Mouse (Mus musculus): ENCODE measurements around the gene Creb3l4.
"Not testable (repeated sequence)": the region's sequence is repeated elsewhere in the genome, so short reads cannot be mapped to it uniquely, and the experiment has no call there.

Gene Creb3l4

DNA sequence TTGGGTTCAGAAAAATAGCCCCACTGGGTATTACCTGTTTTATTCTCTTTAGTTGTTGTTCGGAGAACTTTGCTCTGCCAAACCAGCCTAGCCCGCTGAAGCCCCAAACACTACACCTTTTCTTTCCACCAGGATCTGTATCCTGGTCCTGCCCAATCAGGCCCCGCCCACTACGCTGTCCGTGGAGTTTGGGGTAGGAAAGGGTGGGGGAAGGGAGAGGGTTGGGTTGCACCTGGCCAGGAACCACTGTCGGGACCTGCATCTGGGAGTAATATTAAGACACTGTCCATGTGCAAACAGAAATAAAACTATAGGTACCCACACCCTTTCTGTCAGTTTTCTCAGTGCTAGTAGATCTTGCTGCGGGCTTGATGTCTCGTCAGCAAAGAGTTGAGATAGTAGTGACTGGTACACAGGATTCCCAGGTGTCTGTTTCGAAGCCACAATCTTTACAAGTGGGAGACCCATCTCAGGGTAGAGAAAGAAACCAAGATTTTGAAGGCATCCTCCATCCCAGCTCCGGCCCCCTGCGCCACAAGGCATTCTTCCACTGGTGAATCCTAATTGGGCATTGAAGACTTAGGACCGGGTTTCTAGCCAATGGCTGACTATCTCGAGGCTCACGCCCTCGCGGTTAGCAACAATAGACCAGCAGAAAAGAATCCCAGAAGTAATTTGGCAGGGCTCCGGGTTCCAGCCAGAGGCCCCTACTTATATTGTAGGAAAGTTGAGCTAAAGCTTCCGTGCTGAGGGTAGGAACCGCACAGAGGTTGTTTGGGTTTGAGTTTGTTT lies at the start of gene Creb3l4:
Gene Creb3l4 (minus strand): TSS at position 529 of the 792 bp plus-strand sequence.
- no peak for DNase-seq

DNA sequence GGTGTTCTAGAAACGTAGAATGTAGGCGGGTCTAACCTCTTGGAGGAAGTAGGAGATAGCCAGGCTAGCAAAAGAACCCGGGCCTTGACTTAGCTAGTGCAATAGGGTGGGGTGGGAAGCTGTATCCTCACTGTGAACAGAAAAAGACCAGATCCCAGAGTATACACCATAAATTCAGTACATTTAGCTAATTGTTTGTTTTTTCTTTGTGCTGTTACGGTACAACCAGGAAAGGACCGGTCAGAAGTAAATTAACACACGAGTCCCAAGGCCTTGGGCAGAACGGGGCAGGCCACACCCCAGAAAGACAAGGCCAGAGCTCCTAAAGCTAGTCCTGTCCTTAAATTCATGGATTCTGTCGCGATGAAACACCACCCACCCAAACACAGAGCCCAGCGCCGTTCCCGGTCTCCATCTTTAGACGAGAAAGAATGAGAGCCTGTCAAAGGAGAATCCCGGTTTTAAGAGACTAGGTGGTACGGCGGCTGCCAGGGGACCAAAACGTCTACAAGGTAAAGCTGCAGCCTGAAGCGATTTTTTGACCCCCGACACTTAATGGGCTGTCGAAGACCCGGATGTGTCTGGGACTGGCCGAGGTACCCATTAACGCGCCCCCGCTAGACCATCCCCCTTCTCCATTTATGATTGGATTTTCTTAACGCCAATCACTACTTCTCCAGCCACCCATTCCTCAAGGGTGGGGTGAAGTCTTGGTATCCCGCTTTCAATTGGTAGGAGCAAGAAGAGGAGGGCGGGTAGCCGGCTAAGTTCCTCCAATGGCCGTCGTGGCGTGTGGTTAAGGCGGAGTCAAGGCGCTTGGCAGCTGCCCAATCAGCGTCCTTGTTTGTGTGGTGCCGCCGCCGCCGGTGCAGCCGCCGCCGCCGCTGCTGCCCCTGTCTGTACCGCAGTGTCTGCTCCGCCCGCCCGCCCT lies 49.3 kb upstream of the Creb3l4 start, which contains the start of gene Gatad2b:
Gene Gatad2b (plus strand): TSS at position 834 of the 931 bp plus-strand sequence.
- DNase-seq = peak; percentile 100

DNA sequence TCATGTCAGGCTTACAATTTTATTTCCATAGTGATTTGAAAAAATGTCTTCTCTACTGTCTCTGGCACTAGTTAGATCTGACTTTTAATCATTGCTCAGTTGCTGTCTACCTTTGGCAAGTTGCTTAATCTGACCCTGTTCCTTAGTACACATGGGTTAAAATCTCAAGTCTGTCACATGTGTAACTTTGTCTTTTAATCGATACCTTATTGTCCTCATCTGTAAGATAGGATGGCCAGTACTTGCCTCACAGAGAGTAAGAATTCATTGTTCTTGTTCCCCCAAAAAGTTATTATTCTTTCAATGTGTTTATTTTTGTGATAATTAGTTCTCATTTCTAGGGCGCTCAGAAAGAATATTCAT lies 48.7 kb upstream of the Creb3l4 start:
- no peak for DNase-seq

DNA sequence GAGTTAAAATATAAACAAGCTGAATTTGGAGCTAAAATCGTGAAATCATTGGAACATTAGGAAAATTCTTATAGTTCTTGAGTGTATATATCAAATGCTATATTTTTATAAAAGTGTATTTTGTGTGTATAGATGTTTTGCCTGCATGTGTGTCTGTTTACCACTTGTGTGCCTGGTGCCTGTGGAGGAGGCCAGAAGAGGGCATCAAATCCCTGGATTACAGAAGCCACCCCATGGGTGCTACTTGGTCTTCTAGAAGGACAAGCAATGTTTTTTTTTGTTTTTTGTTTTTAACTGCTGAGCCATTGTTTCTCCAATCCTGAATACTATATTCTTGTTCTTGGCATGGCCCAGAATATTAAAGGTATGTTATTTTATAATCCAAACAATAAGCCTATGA lies 47.3 kb upstream of the Creb3l4 start:
- DNase-seq = no peak

DNA sequence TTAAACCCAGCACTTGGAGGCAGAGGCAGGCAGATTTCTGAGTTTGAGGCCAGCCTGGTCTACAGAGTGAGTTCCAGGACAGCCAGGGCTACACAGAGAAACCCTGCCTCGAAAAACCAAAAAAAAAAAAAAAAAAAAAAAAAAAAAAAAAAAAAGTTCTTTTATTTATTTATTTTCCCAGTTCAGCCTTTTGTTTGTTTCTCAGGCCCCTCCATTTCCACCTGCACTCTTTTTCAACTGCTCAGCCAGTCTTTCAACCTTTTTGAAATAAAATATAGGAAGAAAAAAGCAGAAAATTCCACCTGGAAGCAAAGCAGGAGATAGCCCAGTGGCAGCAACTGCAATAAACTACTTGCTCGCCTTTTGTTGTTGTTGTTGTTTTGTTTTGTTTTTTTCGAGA lies 46.1 kb upstream of the Creb3l4 start:
- not testable (repeated sequence) for DNase-seq

DNA sequence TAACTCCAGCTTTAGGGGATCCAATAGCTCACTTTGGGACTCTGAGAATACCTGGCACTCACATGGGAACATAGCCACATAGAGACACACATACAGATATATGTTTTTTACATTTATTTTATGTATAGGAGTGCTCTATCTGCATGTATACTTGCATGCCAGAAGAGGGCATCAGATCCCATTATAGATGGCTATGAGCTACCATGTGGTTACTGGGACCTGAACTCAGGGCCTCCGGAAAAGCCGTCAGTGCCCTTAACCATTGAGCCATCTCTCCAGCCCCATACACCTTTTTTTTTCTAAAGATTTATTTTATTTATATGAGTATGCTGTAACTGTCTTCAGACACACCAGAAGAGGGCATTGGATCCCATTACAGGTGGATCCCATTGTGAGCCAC lies 40.8 kb upstream of the Creb3l4 start:
- DNase-seq = no peak

DNA sequence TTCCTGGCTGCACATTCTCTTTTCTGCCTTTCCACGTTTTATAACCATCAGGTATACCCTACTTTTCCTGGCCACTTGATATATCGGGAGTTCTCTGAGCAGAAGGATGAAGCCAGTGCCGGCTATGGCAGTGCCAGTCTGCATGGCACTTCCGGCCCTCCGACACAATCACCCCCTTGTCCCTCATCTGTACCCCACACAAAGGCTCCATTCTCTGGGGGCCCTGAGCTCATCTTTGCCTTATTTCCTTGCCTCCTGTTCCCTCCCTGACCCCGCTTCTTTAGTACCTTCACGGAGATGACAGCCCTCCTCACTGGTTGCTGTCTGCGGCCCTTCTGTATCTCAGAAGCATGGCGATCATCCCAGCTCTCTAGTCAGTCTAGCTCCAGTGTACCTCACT lies 37.4 kb upstream of the Creb3l4 start:
- DNase-seq = no peak

DNA sequence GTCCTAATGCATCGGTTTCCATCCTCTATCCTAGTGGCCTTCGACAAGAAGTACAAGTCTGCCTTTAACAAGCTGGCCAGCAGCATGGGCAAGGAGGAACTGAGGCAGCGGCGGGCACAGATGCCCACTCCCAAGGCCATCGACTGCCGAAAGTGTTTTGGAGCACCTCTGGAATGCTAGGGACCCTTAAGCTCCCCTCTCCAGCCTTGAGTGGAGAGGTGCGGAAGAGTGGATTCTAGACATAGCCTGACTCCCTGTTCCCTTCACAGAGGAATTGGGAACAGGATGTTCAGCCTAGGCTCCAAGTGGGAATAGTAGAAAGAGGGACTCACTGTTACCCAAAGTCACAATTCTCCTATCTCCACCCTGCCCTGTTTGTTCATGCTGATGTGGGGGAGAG lies 36.4 kb upstream of the Creb3l4 start:
- no peak for DNase-seq

DNA sequence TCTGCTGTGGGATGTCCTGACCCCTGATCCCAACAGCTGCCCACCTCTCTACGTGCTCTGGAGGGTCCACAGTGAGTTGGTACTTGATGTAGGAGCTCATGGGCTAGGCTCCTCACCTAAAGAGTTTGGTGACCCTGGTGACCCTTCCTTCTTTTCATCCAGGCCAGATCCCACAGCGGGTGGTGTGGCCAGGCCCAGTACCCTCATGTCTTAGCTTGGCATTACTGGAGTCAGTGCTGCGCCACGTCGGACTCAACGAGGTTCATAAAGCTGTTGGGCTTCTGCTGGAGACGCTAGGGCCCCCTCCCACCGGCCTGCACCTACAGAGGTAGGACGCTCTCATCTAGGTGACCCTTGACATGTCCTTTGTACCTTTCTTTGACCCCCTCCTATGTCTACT lies 35.9 kb upstream of the Creb3l4 start:
- DNase-seq = no peak

DNA sequence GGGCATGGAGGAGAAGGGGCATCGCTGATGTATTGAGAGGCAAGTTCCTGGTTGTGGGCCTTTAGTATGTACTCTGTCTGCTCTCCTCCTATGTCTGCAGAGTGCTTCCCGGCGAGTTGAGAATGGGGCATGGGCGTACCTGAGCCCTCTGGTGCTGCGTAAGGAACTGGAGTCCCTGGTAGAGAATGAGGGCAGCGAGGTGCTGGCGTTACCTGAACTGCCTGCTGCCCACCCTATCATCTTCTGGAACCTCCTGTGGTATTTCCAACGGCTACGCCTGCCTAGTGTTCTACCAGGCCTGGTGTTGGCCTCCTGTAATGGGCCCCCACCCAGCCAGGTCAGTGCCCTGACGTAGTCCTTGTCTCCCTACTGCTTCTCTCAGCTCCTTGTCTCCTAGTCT lies 34.9 kb upstream of the Creb3l4 start:
- DNase-seq = no peak

DNA sequence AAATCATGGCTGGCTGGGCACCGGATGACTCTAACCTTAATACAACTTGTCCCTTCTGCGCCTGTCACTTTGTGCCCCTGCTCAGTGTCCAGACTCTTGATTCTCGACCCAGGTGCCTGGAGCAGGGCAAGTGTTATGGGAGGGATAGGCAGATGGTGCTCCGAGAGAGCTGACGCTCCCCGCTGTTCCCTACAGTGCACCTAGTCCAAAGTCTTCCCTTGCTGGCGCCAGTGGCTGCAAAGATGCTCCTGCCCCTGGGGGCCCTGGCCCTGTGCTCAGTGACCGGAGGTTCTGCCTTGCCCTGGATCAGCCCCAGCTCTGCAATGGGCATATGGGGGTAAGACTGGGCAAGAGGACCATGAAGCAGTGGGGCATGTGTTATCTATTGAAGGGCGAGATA lies 34.5 kb upstream of the Creb3l4 start:
- DNase-seq = no peak

DNA sequence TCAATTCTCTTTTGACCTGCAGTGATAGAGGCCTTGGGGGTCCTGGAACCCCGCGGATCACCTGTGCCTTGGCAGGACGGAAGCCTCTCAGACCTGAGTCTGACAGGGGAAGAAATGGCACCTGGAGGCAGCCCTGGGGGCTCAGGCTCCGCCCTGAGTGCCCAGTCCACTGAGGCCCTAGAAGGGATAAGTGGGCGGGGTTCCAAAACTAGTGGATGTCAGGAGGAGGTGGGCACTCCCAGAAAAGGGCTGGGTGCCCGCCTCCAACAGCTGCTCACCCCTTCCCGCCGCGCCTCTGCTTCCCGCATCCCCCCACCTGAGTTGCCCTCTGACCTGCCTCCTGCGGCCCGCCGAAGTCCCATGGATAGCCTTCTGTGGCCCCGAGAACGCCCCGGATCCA lies 33.5 kb upstream of the Creb3l4 start:
- no peak for DNase-seq

DNA sequence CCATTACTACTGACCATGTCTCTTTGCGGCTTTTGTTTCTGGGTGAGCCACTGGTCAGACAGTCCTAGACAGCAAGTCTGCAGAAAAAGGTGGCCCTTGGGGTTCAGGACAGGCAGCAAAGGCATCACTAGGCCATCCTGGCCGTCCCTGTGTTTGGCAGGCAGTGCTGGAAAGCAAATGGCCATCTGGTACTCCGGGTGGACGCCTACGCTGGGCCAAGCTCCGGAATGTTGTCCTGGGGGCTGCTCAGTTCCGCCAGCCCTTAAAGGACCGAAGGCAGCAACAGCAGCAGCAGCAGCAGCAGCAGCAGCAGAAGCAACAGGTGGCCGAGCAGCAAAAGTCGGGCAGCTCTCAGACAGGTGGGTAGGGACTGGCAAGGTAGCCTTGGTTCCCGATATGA lies 32.0 kb upstream of the Creb3l4 start:
- no peak for DNase-seq

DNA sequence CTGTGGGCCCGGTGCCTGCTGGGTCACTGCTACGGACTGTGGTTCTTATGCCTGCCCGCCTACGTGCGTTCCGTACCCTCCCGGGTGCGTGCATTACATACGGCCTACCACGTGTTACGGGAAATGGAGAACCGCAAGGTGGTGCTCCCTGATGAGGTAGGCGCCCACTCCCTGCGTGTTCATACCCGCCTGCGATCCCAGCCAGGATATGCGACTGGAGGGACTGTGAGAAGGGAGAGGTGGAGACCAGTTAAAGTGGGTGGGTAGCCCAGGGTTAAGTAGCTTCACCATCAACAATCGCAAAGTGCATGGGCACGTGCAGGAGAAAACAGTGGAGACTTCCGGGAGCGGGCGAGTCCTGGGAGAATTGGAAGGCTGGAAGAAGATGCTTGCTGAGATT lies 30.5 kb upstream of the Creb3l4 start:
- no peak for DNase-seq

DNA sequence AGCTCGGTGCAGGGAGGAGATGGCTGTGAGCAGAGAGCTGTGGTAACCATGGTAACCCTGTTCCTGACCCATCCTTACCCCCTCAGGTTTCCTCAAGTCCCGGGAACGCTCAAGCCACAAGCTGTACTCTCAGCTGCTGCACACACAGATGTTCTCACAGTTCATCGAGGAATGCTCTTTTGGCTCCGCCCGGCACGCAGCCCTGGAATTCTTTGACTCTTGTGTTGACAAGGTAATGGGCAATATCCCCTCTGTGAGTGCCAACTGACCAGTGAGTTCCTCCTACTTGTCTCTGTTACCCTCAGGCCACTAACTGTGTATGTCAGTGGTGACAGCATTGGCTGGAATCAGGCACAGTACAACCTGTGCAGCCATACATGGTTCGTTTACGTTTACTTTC lies 28.9 kb upstream of the Creb3l4 start:
- DNase-seq = no peak

DNA sequence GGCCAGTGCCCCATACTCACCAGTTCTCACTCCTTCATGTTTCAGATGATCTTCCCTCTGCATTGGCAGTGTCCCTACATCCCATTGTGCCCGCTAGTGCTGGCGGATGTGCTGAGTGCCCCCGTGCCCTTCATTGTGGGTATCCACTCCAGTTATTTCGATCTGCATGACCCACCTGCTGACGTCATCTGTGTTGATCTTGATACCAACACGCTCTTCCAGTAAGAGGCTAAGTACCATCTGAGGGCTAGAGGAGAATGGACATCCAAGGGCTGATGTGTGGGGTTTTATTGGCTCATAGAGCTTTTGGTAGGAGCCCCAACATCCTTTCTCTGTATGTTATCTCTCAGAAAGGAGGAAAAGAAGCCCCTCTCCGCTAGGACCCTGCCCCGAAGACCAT lies 27.5 kb upstream of the Creb3l4 start:
- DNase-seq = no peak

DNA sequence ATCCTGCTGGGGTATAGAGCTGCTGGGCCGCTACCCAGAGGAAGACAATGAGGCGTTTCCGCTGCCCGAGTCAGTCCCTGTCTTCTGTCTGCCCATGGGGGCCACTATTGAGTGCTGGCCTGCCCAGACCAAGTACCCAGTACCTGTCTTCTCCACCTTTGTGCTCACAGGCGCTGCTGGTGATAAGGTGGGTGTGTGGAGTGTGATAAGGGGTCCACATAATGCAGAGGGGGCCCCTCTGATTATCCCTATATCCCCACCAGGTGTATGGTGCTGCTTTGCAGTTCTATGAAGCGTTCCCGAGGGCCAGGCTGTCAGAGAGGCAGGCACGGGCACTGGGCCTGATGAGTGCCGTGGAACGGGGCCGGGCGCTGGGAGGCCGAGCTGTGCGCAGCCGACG lies 25.7 kb upstream of the Creb3l4 start:
- DNase-seq = no peak

DNA sequence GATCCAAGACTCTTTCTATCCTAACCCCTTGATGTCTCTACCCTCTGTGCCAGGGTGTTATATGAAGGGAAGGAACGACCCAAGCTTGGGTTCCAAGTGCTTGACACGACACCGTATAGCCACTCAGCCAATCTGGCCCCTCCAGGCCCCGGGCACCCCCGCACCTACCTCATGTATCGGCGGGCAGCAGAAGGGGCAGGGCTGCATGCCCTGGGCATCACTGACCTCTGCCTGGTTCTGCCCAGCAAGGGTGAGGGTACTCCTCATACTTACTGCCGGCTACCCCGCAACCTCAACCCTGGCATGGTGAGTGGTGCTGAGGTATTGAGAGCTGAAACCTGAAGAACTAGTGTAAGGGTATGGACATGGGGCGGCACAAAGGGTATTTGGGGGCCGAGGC lies 24.9 kb upstream of the Creb3l4 start:
- no peak for DNase-seq

DNA sequence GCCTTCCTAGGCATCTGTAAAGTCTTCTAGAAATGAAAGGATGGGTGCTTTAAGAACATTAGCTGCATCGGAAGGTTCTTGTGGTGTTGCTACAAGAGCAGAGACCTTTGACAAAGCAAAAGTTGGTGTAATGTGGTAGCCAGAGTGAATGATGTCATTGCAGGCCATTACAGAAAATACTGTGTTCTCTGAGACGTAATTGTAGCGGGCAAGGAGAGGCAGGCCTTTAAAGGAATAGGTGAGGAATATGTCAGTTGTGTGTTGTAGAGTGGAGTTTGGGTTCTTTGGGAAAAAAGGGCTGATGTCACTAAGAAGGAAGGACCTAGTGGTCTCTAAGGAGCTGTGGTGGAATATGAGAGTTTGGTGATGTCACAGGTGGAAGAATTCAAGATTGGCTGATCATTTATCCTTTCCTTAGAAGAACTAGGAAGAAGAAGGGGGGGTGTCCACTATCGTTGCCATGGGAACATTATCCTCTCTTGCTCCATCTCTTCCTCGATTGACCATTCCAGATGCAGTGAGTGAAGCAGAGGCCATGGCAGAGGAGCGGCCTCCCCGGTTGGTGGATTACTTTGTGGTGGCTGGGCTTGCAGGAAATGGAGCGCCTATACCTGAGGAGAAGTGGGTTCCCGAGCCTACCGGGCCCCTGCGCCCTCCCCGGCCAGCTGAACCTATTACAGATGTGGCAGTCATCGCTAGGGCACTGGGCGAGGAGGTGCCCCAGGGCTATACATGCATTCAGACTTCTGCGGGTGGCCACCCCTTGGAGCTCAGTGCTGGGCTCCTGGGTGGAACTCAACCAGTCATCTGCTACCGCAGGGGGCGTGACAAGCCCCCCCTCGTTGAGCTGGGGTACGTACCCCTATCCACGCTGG lies 23.8 kb upstream of the Creb3l4 start:
- no peak for DNase-seq

DNA sequence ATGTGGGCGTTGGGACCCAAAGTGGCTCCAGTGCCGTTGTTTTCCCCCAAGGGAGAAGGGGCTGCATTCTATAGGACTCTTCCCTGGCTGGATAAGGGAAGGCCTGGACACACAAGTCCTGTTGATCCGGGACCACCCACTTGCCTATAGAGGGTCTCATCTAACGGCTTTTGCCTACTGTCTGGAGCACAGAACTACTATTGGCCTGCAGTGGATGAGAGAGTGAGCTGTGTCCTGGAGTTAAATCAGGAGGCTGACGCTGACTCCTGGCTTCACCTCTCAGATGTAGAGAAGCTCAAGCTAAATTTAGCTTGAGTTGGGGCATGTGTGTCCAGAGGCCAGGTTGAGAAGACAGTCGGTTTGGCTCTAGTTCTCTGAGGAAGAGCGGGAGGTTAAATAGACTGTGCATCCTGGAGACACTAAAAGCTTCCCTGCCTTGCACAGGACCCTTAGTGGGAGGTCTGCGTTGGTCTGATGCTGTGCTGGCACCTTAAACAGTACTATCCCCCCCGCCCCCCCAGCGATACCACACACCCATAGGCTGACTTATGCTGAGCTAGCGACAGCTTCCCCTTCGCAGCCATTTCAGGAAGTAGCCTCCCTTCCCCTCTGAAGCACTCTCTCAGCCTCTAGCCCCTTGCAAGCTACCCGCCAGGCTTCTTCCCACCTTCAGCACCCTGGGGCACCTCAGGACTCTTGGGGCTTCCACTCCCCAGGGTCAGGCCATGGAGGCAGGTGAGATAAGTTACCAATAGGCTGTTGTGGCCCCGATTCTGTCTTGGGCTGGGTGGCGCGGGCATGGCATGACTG lies 22.8 kb upstream of the Creb3l4 start:
- no peak for DNase-seq

DNA sequence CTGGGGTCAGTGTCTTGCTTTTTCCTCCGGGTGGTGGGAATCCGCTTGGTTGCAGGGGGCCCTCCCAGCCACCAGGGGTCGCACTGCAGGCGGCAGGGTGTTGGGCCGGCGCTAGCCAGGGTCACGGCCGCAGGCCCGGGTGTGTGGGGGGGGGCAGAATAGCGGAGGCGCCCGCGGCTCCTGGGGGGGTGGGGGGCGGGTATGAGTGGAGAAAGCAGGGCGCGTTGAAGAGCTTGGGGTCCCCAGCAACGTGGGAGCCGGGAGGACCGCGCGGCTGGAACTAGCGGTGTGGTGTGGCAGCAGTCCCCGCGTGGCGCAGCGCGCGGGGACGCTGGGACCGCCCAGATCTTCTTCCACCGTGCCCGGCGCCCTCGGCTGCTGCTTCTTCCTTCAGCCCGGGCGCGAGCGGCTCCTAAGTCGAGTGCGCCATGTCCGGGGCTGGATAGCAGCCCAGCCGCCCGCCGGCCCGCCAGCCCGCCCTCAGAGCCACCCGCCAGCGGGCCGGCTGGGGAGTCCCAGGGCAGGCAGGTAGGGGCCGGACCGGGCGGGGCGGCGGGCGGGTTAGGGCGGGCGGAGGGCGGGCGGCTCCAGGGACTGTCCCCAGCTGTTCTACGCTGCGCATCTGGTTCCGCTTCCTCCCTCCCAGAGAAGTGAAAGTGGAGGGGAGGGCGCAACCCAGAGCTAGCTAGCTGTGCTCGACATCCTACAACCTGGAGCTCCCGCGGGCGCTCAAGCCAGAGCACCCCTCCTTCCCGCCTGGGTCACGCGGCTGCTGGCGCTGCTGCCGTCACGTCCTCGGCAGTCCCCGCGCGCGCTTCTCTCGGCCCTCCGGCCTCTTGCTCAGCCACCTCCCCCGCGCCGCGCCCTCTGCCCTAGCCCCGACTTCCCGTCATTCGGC lies 22.0 kb upstream of the Creb3l4 start, which contains the start of gene Dennd4b:
Gene Dennd4b (plus strand): TSS at position 152 of the 898 bp plus-strand sequence.
- DNase-seq = peak; percentile 91

All from kidney, adult 11 months (tissue).